Mouse (Mus musculus) embryonic facial prominence, embryonic 14.5 days (tissue): ENCODE measurements at regions not wholly inside any gene's neighbourhood (a gene's known extent, or its start where the extent isn't known, plus 50 kb on each side); places are given as distances from the start of the nearest gene placed in this dataset.
A peak's percentile ranks its signal among the peaks of the same experiment; 100 is the strongest.

Experiments
- ATAC-seq: fragments of 200-750 bp; cut with Nextera tagmentation; 2 replicates; pipeline ENCODE4 v1.8.0; 2017; ENCODE audit warnings: low read depth, moderate number of reproducible peaks, moderate TSS enrichment
- DNase-seq: peaks from one replicate; pipeline ENCODE4 v3.0.0-alpha.2; 2015; ENCODE audit warnings: low spot score
- H3K27ac ChIP-seq: fragments of 300-500 bp; sonication (generic); replicated peaks from 2 replicates; pipeline ENCODE4 v1.5.1; 2014; ENCODE audit warnings: low read depth, mild to moderate bottlenecking, low read length, moderate library complexity
- H3K27me3 ChIP-seq: fragments of 300-500 bp; sonication (generic); replicated peaks from 2 replicates; pipeline ENCODE4 v1.6.1; 2014; ENCODE audit warnings: low read length; ENCODE audit not compliant: control insufficient read depth, insufficient read depth
- H3K36me3 ChIP-seq: fragments of 300-500 bp; sonication (generic); 2 replicates; pipeline ENCODE4 v1.6.1; 2014; ENCODE audit warnings: low read length, mixed read lengths; ENCODE audit not compliant: control insufficient read depth, insufficient read depth
- H3K4me1 ChIP-seq: fragments of 300-500 bp; sonication (generic); 2 replicates; pipeline ENCODE4 v1.6.1; 2014; ENCODE audit warnings: antibody characterized with exemption, low read length; ENCODE audit not compliant: control insufficient read depth, insufficient read depth
- H3K4me2 ChIP-seq: fragments of 300-500 bp; sonication (generic); 2 replicates; pipeline ENCODE4 v1.6.1; 2014; ENCODE audit warnings: low read depth, mild to moderate bottlenecking, low read length, moderate library complexity, mixed read lengths
- H3K4me3 ChIP-seq: fragments of 300-500 bp; sonication (generic); 2 replicates; pipeline ENCODE4 v1.5.1; 2014; ENCODE audit warnings: low read depth, mild to moderate bottlenecking, low read length
- H3K9ac ChIP-seq: fragments of 300-500 bp; sonication (generic); 2 replicates; pipeline ENCODE4 v1.6.1; 2014; ENCODE audit warnings: low read depth, mild to moderate bottlenecking, low read length, moderate library complexity, mixed read lengths
- H3K9me3 ChIP-seq: fragments of 300-500 bp; sonication (generic); 2 replicates; pipeline ENCODE4 v1.6.1; 2016; ENCODE audit warnings: low read length; ENCODE audit not compliant: control insufficient read depth
- WGBS: fragments of 180-500 bp; shearing (Covaris S2); extraction: QIAGEN DNeasy Blood & Tissue Kit; methylation state at CpG from one replicate; pipeline ENCODE4 v1.1.7; 2014; 5-methylcytosine and 5-hydroxymethylcytosine counted together

DNA sequence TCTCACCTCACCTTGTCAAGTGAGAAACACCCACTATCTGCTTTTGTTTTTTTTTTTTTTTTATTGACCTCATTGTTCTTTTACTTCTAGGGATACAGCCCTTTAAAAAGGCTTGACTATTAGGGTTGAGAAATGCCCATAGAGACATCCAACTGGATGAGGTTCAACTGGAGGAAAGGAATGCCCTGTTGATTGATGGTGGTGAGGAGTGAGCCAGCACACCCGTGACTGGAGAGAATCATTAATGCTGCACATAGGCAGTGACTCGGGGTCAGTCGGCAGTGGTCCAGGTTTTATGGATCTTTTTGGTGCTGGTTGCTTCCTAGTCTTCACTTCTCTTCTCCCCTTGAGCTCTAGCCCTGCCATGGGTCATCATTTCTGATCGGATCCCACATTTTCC lies 82.9 kb upstream of the Cryz start:
- ATAC-seq, result no peak
- H3K36me3 ChIP-seq, result no peaks in the 10 kb centered on the region

DNA sequence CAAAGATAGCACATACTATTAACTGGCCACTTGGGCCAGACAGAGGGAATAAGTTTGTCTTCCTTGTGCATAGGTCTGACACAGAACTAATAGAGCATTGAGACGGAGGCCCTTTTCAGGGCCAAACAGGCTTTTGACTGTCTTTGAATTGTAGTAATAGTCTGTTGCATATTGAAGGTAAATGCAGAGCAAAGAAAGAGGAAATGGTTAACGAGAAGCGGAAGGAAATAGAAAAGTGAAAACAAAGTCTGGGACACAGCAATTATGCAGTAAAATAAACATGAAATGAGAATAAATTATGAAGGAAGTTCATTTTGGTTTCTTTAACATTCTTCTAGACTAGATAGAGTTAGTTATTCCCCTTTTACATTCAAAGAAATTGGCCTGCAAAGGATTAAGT lies 86.4 kb upstream of the Cryz start:
- Histone ChIP-seq H3K27me3 (no peaks in the 10 kb centered on the region), H3K9ac (no peak overlapping the region), H3K4me2 (no peak overlapping the region), H3K4me1 (no peaks in the 10 kb centered on the region; the same call in 1 of the 2 replicates), H3K4me3 (no peak overlapping the region), H3K36me3 (no peaks in the 10 kb centered on the region), H3K9me3 (no peaks in the 10 kb centered on the region), H3K27ac (no peak overlapping the region)
- 59% methylated on average over 3 of the region's 3 CpGs for WGBS
- DNase-seq (no peak), ATAC-seq (no peak)

More for the DNA sequence above, 82.9 kb upstream of the Cryz start:
- DNase-seq, result no peak
- no peak overlapping the region for H3K4me3 ChIP-seq
- 87% methylated on average over 4 of the region's 4 CpGs for WGBS
- H3K4me2 ChIP-seq, result no peak overlapping the region
- H3K4me1 ChIP-seq, result no peaks in the 10 kb centered on the region; the same call in 1 of the 2 replicates
- no peak overlapping the region for H3K27ac ChIP-seq
- no peak overlapping the region for H3K9ac ChIP-seq
- no peaks in the 10 kb centered on the region for H3K27me3 ChIP-seq
- H3K9me3 ChIP-seq, result no peaks in the 10 kb centered on the region

DNA sequence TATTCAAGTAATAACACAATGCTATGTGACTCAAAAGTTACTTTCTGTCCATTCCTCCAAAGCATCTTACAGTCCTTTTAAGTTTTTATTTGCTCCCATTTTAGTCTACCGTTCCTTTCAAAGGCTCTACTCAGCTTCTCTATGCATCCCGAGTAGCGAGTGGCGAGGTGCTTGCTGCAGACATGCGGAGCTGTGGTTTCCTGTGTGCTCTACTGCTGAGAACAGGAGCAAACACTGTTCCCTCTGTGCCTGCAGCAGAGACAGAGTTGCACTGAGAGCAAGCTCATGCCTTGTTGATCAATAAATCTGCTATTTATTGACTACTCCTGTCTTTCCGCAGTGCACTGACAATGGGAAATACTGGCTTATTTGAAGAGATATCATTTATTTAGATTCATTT lies 87.1 kb upstream of the Cryz start:
- H3K9me3 ChIP-seq, result no peaks in the 10 kb centered on the region
- H3K27me3 ChIP-seq, result no peaks in the 10 kb centered on the region
- no peaks in the 10 kb centered on the region; the same call in 1 of the 2 replicates for H3K4me1 ChIP-seq
- no peak overlapping the region for H3K9ac ChIP-seq
- no peak overlapping the region for H3K4me2 ChIP-seq
- no peak overlapping the region for H3K4me3 ChIP-seq
- ATAC-seq, result no peak
- no peaks in the 10 kb centered on the region for H3K36me3 ChIP-seq
- no peak for DNase-seq
- H3K27ac ChIP-seq, result no peak overlapping the region
- WGBS, result 49% methylated on average over 6 of the region's 6 CpGs

DNA sequence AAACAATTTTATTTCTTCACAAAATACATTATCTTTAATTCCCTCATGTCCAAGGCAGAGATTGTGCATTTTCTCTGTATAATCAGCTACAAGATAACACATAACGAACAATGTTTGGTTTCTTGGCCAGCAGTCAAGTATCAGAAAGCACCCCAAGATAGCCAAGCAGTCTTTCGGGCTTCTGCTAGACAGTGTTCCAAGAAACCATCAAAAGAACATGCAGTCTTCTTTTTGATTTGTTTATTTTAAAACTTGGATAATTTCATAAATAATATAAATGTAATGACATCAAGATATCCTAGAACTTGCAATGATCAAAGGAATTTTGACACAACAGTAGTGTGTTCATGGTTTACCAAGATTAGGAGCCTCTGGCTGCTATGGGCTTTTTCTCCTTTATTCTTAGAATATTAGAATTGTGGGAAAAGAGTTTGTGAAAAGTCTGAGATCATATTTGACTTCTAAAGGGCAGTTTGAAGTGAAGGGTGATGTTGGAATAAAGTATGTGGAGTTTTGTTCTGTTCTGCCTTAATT lies 103.1 kb upstream of the Cryz start:
- ATAC-seq (no peak), DNase-seq (no peak)
- Histone ChIP-seq H3K4me1 (no peaks in the 10 kb centered on the region), H3K4me2 (no peak overlapping the region), H3K27ac (no peak overlapping the region), H3K27me3 (no peaks in the 10 kb centered on the region), H3K36me3 (no peaks in the 10 kb centered on the region), H3K9ac (no peak overlapping the region), H3K9me3 (no peaks in the 10 kb centered on the region), H3K4me3 (no peak overlapping the region)
- 69% methylated on average over 2 of the region's 2 CpGs for WGBS

DNA sequence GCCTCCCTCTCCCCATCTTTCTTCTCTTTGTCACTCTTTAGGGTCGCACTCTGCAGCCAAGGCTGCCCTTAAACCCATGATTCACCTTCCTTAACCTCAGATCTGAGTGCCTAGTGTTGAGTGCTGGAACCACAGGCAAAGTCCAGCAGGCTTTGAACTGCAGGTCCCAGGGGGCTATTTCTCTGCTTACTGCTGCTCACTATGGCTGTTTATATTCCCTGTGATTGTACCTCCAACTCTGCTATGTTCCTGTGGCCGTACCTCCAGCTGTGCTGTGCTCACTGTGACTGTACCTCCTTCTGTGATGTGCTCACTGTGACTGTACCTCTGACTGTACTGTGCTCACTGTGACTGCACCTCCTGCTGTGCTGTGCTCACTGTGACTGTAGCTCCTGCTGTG lies 124.1 kb upstream of the Cryz start:
- Histone ChIP-seq H3K27ac (no peak overlapping the region), H3K9ac (no peak overlapping the region), H3K9me3 (no peaks in the 10 kb centered on the region), H3K4me1 (peaks cover 10% of the 10 kb centered on the region), H3K4me3 (no peak overlapping the region), H3K4me2 (no peak overlapping the region), H3K36me3 (no peaks in the 10 kb centered on the region), H3K27me3 (no peaks in the 10 kb centered on the region)
- ATAC-seq, result no peak
- 64% methylated on average over 2 of the region's 2 CpGs for WGBS
- DNase-seq, result no peak

DNA sequence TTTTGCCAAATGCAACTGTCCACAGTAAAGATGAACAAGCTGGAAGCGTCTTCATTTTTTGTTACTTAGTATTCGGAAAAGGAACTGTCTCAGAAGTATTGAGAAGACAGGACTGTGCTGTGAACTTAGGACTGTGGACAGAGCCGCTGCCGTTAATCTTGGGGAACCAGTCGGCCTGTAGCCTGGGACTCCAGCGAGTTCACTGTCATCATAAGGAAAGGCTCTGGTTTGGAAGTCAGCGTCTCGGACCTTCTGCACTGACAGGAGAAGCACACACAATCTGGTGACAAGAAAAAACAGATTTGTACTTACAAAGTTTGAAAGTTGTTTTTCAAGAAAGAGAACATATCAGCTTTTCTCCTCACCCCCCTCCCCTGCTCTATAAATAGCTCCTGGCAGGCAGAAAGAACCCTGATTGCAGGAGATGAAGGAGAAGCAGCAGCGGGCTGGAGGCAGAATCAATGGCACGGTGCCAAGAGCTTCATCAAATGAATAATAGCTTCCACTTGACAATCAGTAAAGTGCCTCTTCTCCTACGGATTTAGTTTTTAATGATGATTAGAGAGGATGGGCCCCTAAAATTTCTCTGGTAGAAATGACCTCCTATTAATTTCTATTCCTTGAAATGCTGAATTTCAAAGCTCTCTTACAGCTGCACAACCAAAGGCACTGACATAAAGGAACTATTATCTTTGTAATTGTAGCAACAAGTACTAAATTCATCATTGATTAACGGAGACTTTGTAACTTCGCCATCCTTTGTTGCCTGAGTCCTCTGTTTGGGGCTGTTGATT lies 128.7 kb upstream of the Cryz start:
- DNase-seq (peak; percentile 91), ATAC-seq (0 out of 2 replicates have a peak, but pooled peaks have one; percentile 41)
- H3K4me1 ChIP-seq, result peaks cover 10% of the 10 kb centered on the region
- peak overlapping the region; percentile 35 for H3K4me2 ChIP-seq
- H3K4me3 ChIP-seq, result no peak overlapping the region
- H3K9me3 ChIP-seq, result no peaks in the 10 kb centered on the region
- peak overlapping the region; percentile 63; the same call in 1 of the 2 replicates for H3K27ac ChIP-seq
- H3K9ac ChIP-seq, result 0 out of 2 replicates have a peak overlapping the region, but pooled peaks have one; percentile 22
- no peaks in the 10 kb centered on the region for H3K36me3 ChIP-seq
- H3K27me3 ChIP-seq, result no peaks in the 10 kb centered on the region
- WGBS, result 23% methylated on average over 13 of the region's 13 CpGs

DNA sequence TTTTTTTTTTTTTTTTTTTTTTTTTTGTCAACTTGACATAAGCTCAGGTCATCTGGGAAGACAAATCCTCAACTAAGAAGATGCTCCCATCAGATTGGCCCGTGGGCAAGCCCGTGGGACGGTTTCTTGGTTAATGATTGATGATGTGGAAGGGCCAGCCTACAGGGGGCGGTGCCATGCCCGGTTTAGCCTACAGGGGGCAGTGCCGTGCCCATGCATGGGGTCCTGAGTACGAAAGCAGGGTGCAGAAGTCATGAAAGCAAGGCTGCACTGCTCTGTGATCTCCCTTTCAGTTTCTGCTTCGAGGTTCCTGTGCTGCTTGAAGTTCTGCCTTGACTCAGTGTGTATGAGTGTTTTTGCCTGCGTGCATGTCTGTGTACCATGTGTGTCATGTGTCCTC lies 127.7 kb upstream of the Lhx8 start:
- H3K36me3 ChIP-seq, result no peaks in the 10 kb centered on the region
- no peak overlapping the region for H3K4me3 ChIP-seq
- H3K4me1 ChIP-seq, result no peaks in the 10 kb centered on the region
- H3K27ac ChIP-seq, result no peak overlapping the region
- no peak overlapping the region for H3K4me2 ChIP-seq
- no peak overlapping the region for H3K9ac ChIP-seq
- WGBS, result 76% methylated on average over 9 of the region's 9 CpGs
- ATAC-seq, result no peak
- H3K9me3 ChIP-seq, result no peaks in the 10 kb centered on the region
- no peak for DNase-seq
- H3K27me3 ChIP-seq, result no peaks in the 10 kb centered on the region

DNA sequence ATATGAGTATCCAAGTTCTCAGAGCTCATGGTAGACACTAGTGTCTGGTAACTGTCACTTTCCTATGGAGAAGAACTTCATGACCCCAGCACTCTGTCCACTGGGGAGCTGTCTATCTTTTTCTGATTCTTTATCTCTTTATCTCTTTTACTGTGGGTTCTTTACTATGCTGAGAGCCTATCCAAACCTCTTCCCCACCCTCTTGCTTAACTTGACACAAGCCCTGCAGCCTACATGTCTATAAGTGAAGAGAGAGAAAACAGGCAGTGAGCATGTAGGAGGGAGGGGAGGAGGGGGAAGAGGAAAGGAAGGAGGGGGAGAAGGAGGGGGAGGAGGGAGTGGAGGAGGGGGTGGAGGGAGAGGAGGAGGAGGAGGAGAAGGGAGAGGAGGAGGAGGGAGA lies 122.6 kb upstream of the Lhx8 start:
- Histone ChIP-seq H3K36me3 (no peaks in the 10 kb centered on the region), H3K4me3 (no peak overlapping the region), H3K9me3 (no peaks in the 10 kb centered on the region; the same call in 1 of the 2 replicates), H3K4me1 (no peaks in the 10 kb centered on the region), H3K27ac (no peak overlapping the region), H3K27me3 (no peaks in the 10 kb centered on the region), H3K4me2 (no peak overlapping the region), H3K9ac (no peak overlapping the region)
- DNase-seq, result no peak
- ATAC-seq, result no peak

DNA sequence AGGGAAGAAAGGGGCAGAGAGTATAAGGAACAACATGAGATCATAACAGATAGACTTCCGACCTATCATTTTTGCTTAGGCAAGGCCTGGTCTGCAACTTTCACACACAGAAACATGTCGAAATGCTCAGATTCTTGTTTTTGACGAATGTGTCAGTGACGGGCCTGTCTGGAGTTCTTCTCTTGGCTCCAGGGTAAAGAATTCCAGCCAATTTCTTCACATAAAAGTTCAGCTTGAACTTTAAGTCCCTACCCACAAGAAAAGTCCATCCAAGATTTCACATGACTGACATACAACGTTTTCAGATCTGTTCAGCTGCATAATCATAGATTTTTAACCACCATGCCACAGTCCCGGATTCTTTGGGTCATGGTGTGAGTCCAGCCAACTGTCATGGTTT lies 122.1 kb upstream of the Lhx8 start:
- H3K4me1 ChIP-seq, result no peaks in the 10 kb centered on the region
- no peaks in the 10 kb centered on the region for H3K36me3 ChIP-seq
- no peak overlapping the region for H3K4me3 ChIP-seq
- ATAC-seq (no peak), DNase-seq (peak; percentile 67)
- H3K9me3 ChIP-seq, result no peaks in the 10 kb centered on the region; the same call in 1 of the 2 replicates
- no peaks in the 10 kb centered on the region for H3K27me3 ChIP-seq
- WGBS, result 69% methylated on average over 6 of the region's 6 CpGs
- no peak overlapping the region for H3K4me2 ChIP-seq
- no peak overlapping the region for H3K9ac ChIP-seq
- H3K27ac ChIP-seq, result 0 out of 2 replicates have a peak overlapping the region, but pooled peaks have one; percentile 7
